Mouse (Mus musculus) limb, embryonic 15.5 days (tissue): Measurements from ENCODE around the gene Ifitm3. TPM values are rescaled to one million over a fixed set of nuclear protein-coding genes. Genes with fewer than 3 reads are reported as not detected.
A peak's percentile ranks its signal among the peaks of the same experiment; 100 is the strongest.
"Not testable (repeated sequence)": the region's sequence is repeated elsewhere in the genome, so short reads cannot be mapped to it uniquely, and the experiment has no call there.

Source experiments
- ATAC-seq: fragments of 200-750 bp; cut with Nextera tagmentation; 2 replicates; pipeline ENCODE4 v1.8.0; 2017; ENCODE audit warnings: low read depth, moderate TSS enrichment; ENCODE audit not compliant: insufficient number of reproducible peaks, low FRiP score, low TSS enrichment
- H3K27ac ChIP-seq: fragments of 300-500 bp; sonication (generic); 2 replicates; pipeline ENCODE4 v1.5.1; 2015; ENCODE audit warnings: moderate library complexity, mild to moderate bottlenecking, inconsistent platforms
- H3K27me3 ChIP-seq: fragments of 300-500 bp; sonication (generic); 2 replicates; pipeline ENCODE4 v1.6.1; 2015; ENCODE audit warnings: inconsistent platforms
- H3K36me3 ChIP-seq: fragments of 300-500 bp; sonication (generic); 2 replicates; pipeline ENCODE4 v1.6.1; 2015; ENCODE audit warnings: inconsistent platforms
- H3K4me1 ChIP-seq: fragments of 300-500 bp; sonication (generic); 2 replicates; pipeline ENCODE4 v1.6.1; 2015; ENCODE audit warnings: inconsistent platforms
- H3K4me2 ChIP-seq: fragments of 300-500 bp; sonication (generic); 2 replicates; pipeline ENCODE4 v1.6.1; 2015; ENCODE audit warnings: mild to moderate bottlenecking, inconsistent platforms
- H3K4me3 ChIP-seq: fragments of 300-500 bp; sonication (generic); 2 replicates; pipeline ENCODE4 v1.5.1; 2015; ENCODE audit warnings: mild to moderate bottlenecking, inconsistent platforms
- H3K9ac ChIP-seq: fragments of 300-500 bp; sonication (generic); 2 replicates; pipeline ENCODE4 v1.6.1; 2015; ENCODE audit warnings: inconsistent platforms
- H3K9me3 ChIP-seq: fragments of 300-500 bp; sonication (generic); 2 replicates; pipeline ENCODE4 v1.6.1; 2016; ENCODE audit warnings: inconsistent platforms
- WGBS: fragments of 180-500 bp; shearing (Covaris S2); methylation state at CpG from one replicate; pipeline ENCODE4 v1.1.7; 2015; 5-methylcytosine and 5-hydroxymethylcytosine counted together
- polyA plus RNA-seq: library from polyadenylated mRNA; unstranded; fragments of >200 nt; fragmentation: Nextera tagmentation; extraction: Ambion mirVana; gene quantifications from 2 replicates; pipeline ENCODE4 v1.2.1, GENCODE M21; 2015

Ifitm3 gene
- polyA plus RNA-seq, 1 experiment from 2014 or later = 218 TPM

DNA sequence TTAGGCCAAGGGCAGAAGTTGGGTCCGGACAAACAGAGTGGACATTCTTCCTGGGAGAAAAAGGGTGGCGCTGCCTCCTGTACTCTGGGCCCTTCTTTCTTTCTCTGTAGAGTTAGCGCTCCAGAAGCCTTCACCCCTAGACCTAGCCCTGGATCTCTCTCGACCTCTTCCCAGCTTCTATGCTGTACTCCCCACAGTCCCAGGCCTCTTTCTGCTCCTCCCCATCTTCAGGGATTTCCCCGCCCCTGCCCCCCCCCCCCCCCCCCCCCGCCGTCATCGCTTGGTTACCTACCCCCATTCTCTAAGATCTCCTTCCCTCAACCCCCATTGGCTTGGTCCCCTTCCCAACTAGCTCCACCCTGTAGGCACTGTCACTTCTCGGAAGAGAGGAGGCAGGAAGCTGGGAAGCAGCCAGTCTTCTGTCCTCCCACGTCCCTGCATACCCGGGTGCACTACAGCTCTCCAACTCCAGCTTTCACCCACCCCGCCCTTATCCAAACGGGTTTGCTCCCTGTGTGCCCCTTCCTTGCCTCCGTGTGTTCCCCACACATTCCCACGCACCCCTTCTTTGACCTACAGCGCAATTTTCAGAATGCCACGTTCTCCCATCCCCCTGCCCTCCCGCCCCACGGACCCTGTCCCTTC is 37.1 kb upstream of the Ifitm3 start:
- H3K4me1 ChIP-seq = peaks cover 19% of the 10 kb centered on the region
- peak overlapping the region; percentile 66 for H3K4me2 ChIP-seq
- no peak overlapping the region for H3K9ac ChIP-seq
- H3K4me3 ChIP-seq = peak overlapping the region; percentile 34
- WGBS = 7% methylated on average over 15 of the region's 19 CpGs
- no peaks in the 10 kb centered on the region for H3K27me3 ChIP-seq
- peak overlapping the region; percentile 94 for H3K27ac ChIP-seq
- ATAC-seq = peak; percentile 86
- H3K36me3 ChIP-seq = no peaks in the 10 kb centered on the region
- H3K9me3 ChIP-seq = no peaks in the 10 kb centered on the region

DNA sequence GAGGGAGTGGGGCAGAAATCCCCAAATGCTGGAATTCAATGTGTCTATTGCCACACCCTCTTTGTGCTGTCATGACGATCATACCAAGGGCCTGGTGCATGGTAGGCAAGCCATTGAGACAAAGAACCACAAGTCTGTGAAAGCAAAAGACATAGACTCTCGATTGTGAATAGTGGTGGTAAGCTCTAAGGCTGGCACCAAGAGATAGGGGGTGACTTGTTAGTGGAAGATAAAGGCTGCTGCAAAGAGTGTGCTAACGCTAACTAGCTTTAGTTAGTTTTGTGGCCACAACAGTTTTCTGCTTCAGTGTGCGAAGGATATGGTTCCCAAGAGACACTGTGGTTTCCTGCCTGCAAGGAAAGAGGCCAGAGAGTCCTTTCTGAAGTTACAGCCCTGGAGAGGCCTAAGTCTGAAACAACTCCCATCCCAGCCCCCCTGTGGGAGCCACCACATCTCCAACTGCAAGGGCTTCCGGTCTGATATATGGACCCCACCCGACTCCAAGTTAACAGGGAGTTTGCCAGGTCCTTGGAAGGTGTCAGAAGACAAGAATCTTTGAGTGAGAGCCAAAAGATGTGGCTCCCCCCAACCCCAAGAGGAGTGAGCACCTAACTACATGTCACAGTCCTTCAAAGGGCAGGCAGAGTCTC is 36.5 kb upstream of the Ifitm3 start:
- ATAC-seq = no peak

DNA sequence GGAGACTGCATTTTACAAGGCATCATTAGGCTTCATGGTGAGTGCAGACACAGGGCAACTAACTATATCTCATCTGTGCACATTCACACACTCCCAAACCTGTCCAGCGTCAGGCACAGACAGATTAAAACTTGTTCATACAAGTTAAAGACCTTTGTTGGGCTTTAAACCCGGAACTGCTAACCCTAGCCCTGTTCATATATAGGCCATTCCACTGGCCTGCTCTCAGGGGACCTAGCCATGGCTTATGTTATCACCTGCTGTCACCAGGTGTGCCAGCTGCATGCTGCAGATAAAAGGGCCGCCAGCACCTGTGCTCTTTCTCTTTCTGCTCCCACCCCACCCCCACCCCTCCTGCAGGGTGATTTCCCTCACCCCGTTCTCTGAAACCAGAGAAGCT is 32.0 kb upstream of the Ifitm3 start:
- Histone ChIP-seq H3K4me2 (no peak overlapping the region), H3K4me1 (peaks cover 31% of the 10 kb centered on the region), H3K9ac (no peak overlapping the region), H3K9me3 (no peaks in the 10 kb centered on the region), H3K27me3 (no peaks in the 10 kb centered on the region), H3K4me3 (no peak overlapping the region), H3K36me3 (no peaks in the 10 kb centered on the region), H3K27ac (peak overlapping the region; percentile 54)
- ATAC-seq = no peak
- WGBS = 22% methylated on average over 4 of the region's 4 CpGs

More for the DNA sequence above, 36.5 kb upstream of the Ifitm3 start:
- no peaks in the 10 kb centered on the region for H3K27me3 ChIP-seq
- no peak overlapping the region for H3K9ac ChIP-seq
- H3K4me2 ChIP-seq = peak overlapping the region; percentile 66
- H3K27ac ChIP-seq = peak overlapping the region; percentile 91
- H3K9me3 ChIP-seq = no peaks in the 10 kb centered on the region
- WGBS = 49% methylated on average over 6 of the region's 6 CpGs
- no peaks in the 10 kb centered on the region for H3K36me3 ChIP-seq
- H3K4me3 ChIP-seq = peak overlapping the region; percentile 5; the same call in 1 of the 2 replicates
- peaks cover 23% of the 10 kb centered on the region for H3K4me1 ChIP-seq

DNA sequence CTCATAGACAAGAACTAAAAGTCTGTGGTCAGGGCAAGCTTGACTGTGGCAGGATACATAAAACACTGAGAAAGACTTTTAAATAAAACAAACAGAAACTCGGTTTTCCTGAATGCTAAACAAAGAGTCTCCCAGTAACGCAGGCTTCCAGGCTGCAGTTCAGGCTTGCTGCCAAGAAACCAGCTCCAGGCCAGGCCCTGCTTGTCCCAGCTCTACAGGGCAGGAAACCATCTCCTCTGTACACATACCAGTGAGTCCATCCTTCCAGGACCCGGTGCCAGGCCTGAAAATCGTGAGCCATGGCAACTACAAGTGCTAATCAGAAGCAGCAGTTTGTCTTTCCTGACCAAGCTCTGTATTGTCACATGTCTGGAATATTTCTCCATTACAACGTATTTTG is 31.1 kb upstream of the Ifitm3 start:
- Histone ChIP-seq H3K9me3 (no peaks in the 10 kb centered on the region), H3K4me3 (no peak overlapping the region), H3K36me3 (no peaks in the 10 kb centered on the region), H3K27me3 (no peaks in the 10 kb centered on the region), H3K27ac (peak overlapping the region; percentile 88), H3K4me1 (peaks cover 22% of the 10 kb centered on the region), H3K9ac (no peak overlapping the region), H3K4me2 (no peak overlapping the region)
- peak; percentile 78; the same call in 1 of the 2 replicates for ATAC-seq
- 8% methylated on average over 5 of the region's 5 CpGs for WGBS

DNA sequence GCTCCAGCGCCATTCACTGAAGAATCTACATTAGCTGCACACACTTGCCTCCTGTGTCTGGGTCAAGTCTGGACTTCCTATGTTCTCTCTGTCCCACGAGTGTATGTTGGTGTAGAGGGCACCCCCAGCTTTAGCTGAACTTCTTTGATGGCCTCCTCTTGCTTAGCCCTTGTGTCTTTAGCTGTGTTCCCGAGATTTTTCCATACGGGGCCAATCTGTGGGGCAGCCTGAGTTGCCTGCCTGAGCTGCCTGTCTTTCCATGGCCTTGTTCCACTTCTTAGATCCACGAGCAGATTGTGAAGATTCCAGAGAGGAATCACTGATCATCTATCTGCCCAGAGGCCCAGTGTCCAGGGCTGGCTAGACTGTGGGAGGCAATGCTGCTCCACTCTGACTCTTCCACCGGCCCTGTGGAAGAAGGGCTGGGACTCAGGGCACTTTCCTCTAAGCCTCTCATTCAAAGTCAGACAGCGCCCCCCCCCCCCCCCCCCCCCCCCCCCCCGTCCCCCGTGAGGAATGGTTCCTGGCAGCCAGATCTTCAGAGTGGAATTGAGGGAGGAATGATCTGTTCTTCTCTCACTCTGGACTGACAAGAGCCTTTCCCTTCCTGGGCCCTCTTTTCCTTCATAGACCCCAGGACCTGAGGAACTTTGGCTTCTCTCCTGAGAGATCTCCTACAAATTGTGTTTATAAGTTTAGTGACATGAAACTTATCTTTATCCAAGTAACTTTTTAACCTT is 30.5 kb upstream of the Ifitm3 start:
- no peaks in the 10 kb centered on the region for H3K9me3 ChIP-seq
- no peaks in the 10 kb centered on the region for H3K27me3 ChIP-seq
- no peaks in the 10 kb centered on the region for H3K36me3 ChIP-seq
- 0 out of 2 replicates have a peak overlapping the region, but pooled peaks have one; percentile 17 for H3K4me2 ChIP-seq
- WGBS = 22% methylated on average over 6 of the region's 9 CpGs
- ATAC-seq = no peak
- H3K9ac ChIP-seq = no peak overlapping the region
- peak overlapping the region; percentile 88 for H3K27ac ChIP-seq
- no peak overlapping the region for H3K4me3 ChIP-seq
- H3K4me1 ChIP-seq = peaks cover 20% of the 10 kb centered on the region

- ATAC-seq = no peak
- H3K4me2 ChIP-seq = no peak overlapping the region
- H3K4me1 ChIP-seq = peaks cover 20% of the 10 kb centered on the region
- H3K36me3 ChIP-seq = no peaks in the 10 kb centered on the region
- 92% methylated on average over 4 of the region's 4 CpGs for WGBS
- no peak overlapping the region for H3K4me3 ChIP-seq
- no peaks in the 10 kb centered on the region for H3K9me3 ChIP-seq
- H3K27me3 ChIP-seq = no peaks in the 10 kb centered on the region
- H3K9ac ChIP-seq = no peak overlapping the region
- no peak overlapping the region for H3K27ac ChIP-seq
Observed at GRCm38 (mm10) chr7:141039386-141040107, 29.0 kb upstream of the Ifitm3 start.

- Histone ChIP-seq H3K4me2 (no peak overlapping the region), H3K9me3 (no peaks in the 10 kb centered on the region)
- 67% methylated on average over 20 of the region's 21 CpGs for WGBS
Observed at GRCm38 (mm10) chr7:141038090-141039032, 27.8 kb upstream of the Ifitm3 start.

DNA sequence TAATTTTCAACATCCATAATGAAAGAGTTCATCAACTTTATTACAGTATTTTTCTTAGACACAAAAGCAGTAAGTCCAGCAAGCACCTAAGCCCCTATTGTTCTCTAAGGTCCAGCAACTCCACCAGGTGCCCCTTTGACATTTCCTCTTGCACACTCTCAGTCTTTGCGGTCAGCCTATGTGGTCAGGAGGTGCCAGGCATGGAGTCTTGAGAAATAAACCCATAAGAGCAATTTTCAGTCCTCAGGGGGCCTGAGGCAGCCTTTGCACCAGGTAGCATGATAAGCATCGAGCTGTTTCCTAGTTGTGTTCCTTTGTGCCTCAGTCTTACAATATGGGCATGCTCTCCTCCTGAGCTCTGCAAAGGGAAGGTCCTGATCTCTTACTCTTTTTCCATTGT is 26.1 kb upstream of the Ifitm3 start:
- ATAC-seq, H3K4me2 ChIP-seq, H3K27me3 ChIP-seq, H3K9me3 ChIP-seq, H3K36me3 ChIP-seq, H3K4me1 ChIP-seq, H3K27ac ChIP-seq, H3K9ac ChIP-seq, H3K4me3 ChIP-seq: not testable (repeated sequence)
- 70% methylated on average over 1 of the region's 2 CpGs for WGBS

More at GRCm38 (mm10) chr7:141038090-141039032, 27.8 kb upstream of the Ifitm3 start:
- ATAC-seq = no peak
- Histone ChIP-seq H3K27me3 (no peaks in the 10 kb centered on the region), H3K27ac (no peak overlapping the region), H3K4me3 (no peak overlapping the region), H3K4me1 (peaks cover 20% of the 10 kb centered on the region), H3K9ac (no peak overlapping the region), H3K36me3 (no peaks in the 10 kb centered on the region)

- no peak for ATAC-seq
- WGBS = 72% methylated on average over 9 of the region's 9 CpGs
Observed at GRCm38 (mm10) chr7:141032458-141033167, 22.0 kb upstream of the Ifitm3 start.

GRCm38 (mm10) chr7:141030390-141030789 is 19.8 kb upstream of the Ifitm3 start:
- ATAC-seq = no peak
- Histone ChIP-seq H3K9me3 (no peaks in the 10 kb centered on the region), H3K27ac (no peak overlapping the region), H3K4me1 (no peaks in the 10 kb centered on the region), H3K4me3 (no peak overlapping the region), H3K9ac (no peak overlapping the region), H3K36me3 (no peaks in the 10 kb centered on the region), H3K4me2 (no peak overlapping the region), H3K27me3 (no peaks in the 10 kb centered on the region)
- 58% methylated on average over 3 of the region's 3 CpGs for WGBS

More at GRCm38 (mm10) chr7:141032458-141033167, 22.0 kb upstream of the Ifitm3 start:
- Histone ChIP-seq H3K4me1 (no peaks in the 10 kb centered on the region), H3K9ac (no peak overlapping the region), H3K9me3 (no peaks in the 10 kb centered on the region), H3K36me3 (no peaks in the 10 kb centered on the region), H3K27ac (no peak overlapping the region), H3K4me3 (no peak overlapping the region), H3K27me3 (no peaks in the 10 kb centered on the region), H3K4me2 (no peak overlapping the region)
